Mouse (Mus musculus) lung, embryonic 15.5 days (tissue): ENCODE data around the gene Fhl3. TPM values are rescaled to one million over a fixed set of nuclear protein-coding genes. Genes with fewer than 3 reads are reported as not detected.

Source experiments
- ATAC-seq: fragments of 200-750 bp; cut with Nextera tagmentation; 2 replicates; pipeline ENCODE4 v1.8.0; 2017; ENCODE audit warnings: moderate number of reproducible peaks, borderline replicate concordance; ENCODE audit not compliant: low FRiP score, low TSS enrichment; ENCODE audit errors: extremely low read depth
- H3K27ac ChIP-seq: fragments of 300-500 bp; sonication (generic); 2 replicates; pipeline ENCODE4 v1.5.1; 2015; ENCODE audit warnings: moderate library complexity, mild to moderate bottlenecking, inconsistent platforms
- H3K27me3 ChIP-seq: fragments of 300-500 bp; sonication (generic); 2 replicates; pipeline ENCODE4 v1.6.1; 2015; ENCODE audit warnings: inconsistent platforms
- H3K36me3 ChIP-seq: fragments of 300-500 bp; sonication (generic); 2 replicates; pipeline ENCODE4 v1.6.1; 2015; ENCODE audit warnings: inconsistent platforms
- H3K4me1 ChIP-seq: fragments of 300-500 bp; sonication (generic); 2 replicates; pipeline ENCODE4 v1.6.1; 2015; ENCODE audit warnings: inconsistent platforms
- H3K4me2 ChIP-seq: fragments of 300-500 bp; sonication (generic); 2 replicates; pipeline ENCODE4 v1.6.1; 2015; ENCODE audit warnings: inconsistent platforms, mild to moderate bottlenecking, moderate library complexity
- H3K4me3 ChIP-seq: fragments of 300-500 bp; sonication (generic); 2 replicates; pipeline ENCODE4 v1.5.1; 2015; ENCODE audit warnings: mild to moderate bottlenecking, inconsistent platforms
- H3K9ac ChIP-seq: fragments of 300-500 bp; sonication (generic); 2 replicates; pipeline ENCODE4 v1.6.1; 2015; ENCODE audit warnings: inconsistent platforms
- H3K9me3 ChIP-seq: fragments of 300-500 bp; sonication (generic); 2 replicates; pipeline ENCODE4 v1.6.1; 2016; ENCODE audit warnings: inconsistent platforms
- WGBS: fragments of 180-500 bp; shearing (Covaris S2); methylation state at CpG from one replicate; pipeline ENCODE4 v1.1.7; 2015; 5-methylcytosine and 5-hydroxymethylcytosine counted together
- polyA plus RNA-seq: library from polyadenylated mRNA; unstranded; fragments of >200 nt; fragmentation: Nextera tagmentation; extraction: Ambion mirVana; gene quantifications from 2 replicates; pipeline ENCODE4 v1.2.1, GENCODE M21; 2015

Fhl3 gene
- polyA plus RNA-seq, 1 experiment from 2014 or later: 5.3 TPM

- Histone ChIP-seq H3K27ac (no peak overlapping the region), H3K9me3 (no peaks in the 10 kb centered on the region), H3K9ac (no peak overlapping the region), H3K36me3 (peaks cover 35% of the 10 kb centered on the region), H3K27me3 (no peaks in the 10 kb centered on the region), H3K4me1 (0 out of 2 replicates have a peak, but pooled peaks cover 4% of the 10 kb centered on the region), H3K4me3 (no peak overlapping the region), H3K4me2 (no peak overlapping the region)
- no peak for ATAC-seq
- 49% methylated on average over 8 of the region's 8 CpGs for WGBS
Measured at GRCm38 (mm10) chr4:124685897-124686402, 14.6 kb upstream of the Fhl3 start.

- ATAC-seq: no peak
- 81% methylated on average over 8 of the region's 8 CpGs for whole genome bisulfite sequencing
- Histone ChIP-seq H3K4me1 (peaks cover 25% of the 10 kb centered on the region), H3K27me3 (peaks cover 16% of the 10 kb centered on the region), H3K9ac (no peak overlapping the region), H3K4me3 (no peak overlapping the region), H3K4me2 (no peak overlapping the region), H3K27ac (no peak overlapping the region), H3K9me3 (no peaks in the 10 kb centered on the region), H3K36me3 (no peaks in the 10 kb centered on the region)
Measured at GRCm38 (mm10) chr4:124691455-124691854, 9.0 kb upstream of the Fhl3 start.

- peak overlapping the region; percentile 69 for H3K4me2 ChIP-seq
- peak overlapping the region; percentile 79 for H3K9ac ChIP-seq
- peak overlapping the region; percentile 73 for H3K4me3 ChIP-seq
- H3K9me3 ChIP-seq: no peaks in the 10 kb centered on the region
- WGBS: 38% methylated on average over 3 of the region's 3 CpGs
- no peaks in the 10 kb centered on the region for H3K36me3 ChIP-seq
- peak; percentile 61; the same call in 1 of the 2 replicates for ATAC-seq
- peaks cover 23% of the 10 kb centered on the region for H3K27me3 ChIP-seq
- peak overlapping the region; percentile 67; the same call in 1 of the 2 replicates for H3K27ac ChIP-seq
- peaks cover 25% of the 10 kb centered on the region for H3K4me1 ChIP-seq
Measured at GRCm38 (mm10) chr4:124692416-124692861, 8.1 kb upstream of the Fhl3 start.

GRCm38 (mm10) chr4:124693135-124693894 lies 7.2 kb upstream of the Fhl3 start, which contains the start of gene Utp11:
TSS of gene Utp11 (minus strand) at chr4:124693600.
- Histone ChIP-seq H3K27me3 (peaks cover 23% of the 10 kb centered on the region), H3K36me3 (no peaks in the 10 kb centered on the region), H3K27ac (peak within 1 kb of the TSS; percentile 67), H3K4me3 (peak within 1 kb of the TSS; percentile 73), H3K9ac (peak within 1 kb of the TSS; percentile 79), H3K9me3 (no peaks in the 10 kb centered on the region), H3K4me1 (peaks cover 25% of the 10 kb centered on the region), H3K4me2 (peak within 1 kb of the TSS; percentile 69)
- ATAC-seq: peak; percentile 91
- WGBS: under 1% methylated on average over 43 of the region's 43 CpGs

GRCm38 (mm10) chr4:124694572-124694971 lies 5.9 kb upstream of the Fhl3 start:
- WGBS: 72% methylated on average over 2 of the region's 2 CpGs
- no peaks in the 10 kb centered on the region for H3K36me3 ChIP-seq
- H3K4me2 ChIP-seq: no peak overlapping the region
- H3K4me3 ChIP-seq: no peak overlapping the region
- no peak for ATAC-seq
- peaks cover 25% of the 10 kb centered on the region for H3K4me1 ChIP-seq
- peaks cover 31% of the 10 kb centered on the region for H3K27me3 ChIP-seq
- no peaks in the 10 kb centered on the region for H3K9me3 ChIP-seq
- H3K9ac ChIP-seq: no peak overlapping the region
- no peak overlapping the region for H3K27ac ChIP-seq

- Histone ChIP-seq H3K27me3 (peaks cover 31% of the 10 kb centered on the region), H3K4me3 (no peak overlapping the region), H3K4me1 (peaks cover 32% of the 10 kb centered on the region), H3K27ac (no peak overlapping the region), H3K4me2 (no peak overlapping the region), H3K9ac (no peak overlapping the region), H3K36me3 (no peaks in the 10 kb centered on the region), H3K9me3 (no peaks in the 10 kb centered on the region)
- no peak for ATAC-seq
- 9% methylated on average over 18 of the region's 18 CpGs for WGBS
Measured at GRCm38 (mm10) chr4:124695786-124696516, 4.5 kb upstream of the Fhl3 start.

- Histone ChIP-seq H3K9me3 (no peaks in the 10 kb centered on the region), H3K4me2 (peak overlapping the region; percentile 95), H3K4me3 (peak overlapping the region; percentile 84), H3K27ac (peak overlapping the region; percentile 86), H3K9ac (peak overlapping the region; percentile 92), H3K36me3 (no peaks in the 10 kb centered on the region), H3K4me1 (peaks cover 46% of the 10 kb centered on the region), H3K27me3 (peaks cover 31% of the 10 kb centered on the region)
- no peak for ATAC-seq
- WGBS: 19% methylated on average over 6 of the region's 6 CpGs
Measured at GRCm38 (mm10) chr4:124699791-124700190, 710 bp upstream of the Fhl3 start.

- H3K4me3 ChIP-seq: peak overlapping the region; percentile 84
- H3K27me3 ChIP-seq: peaks cover 17% of the 10 kb centered on the region
- no peaks in the 10 kb centered on the region for H3K36me3 ChIP-seq
- WGBS: 4% methylated on average over 22 of the region's 22 CpGs
- ATAC-seq: peak; percentile 16; the same call in 1 of the 2 replicates
- H3K9ac ChIP-seq: peak overlapping the region; percentile 92
- H3K27ac ChIP-seq: peak overlapping the region; percentile 86
- H3K9me3 ChIP-seq: no peaks in the 10 kb centered on the region
- H3K4me1 ChIP-seq: peaks cover 60% of the 10 kb centered on the region
- peak overlapping the region; percentile 95 for H3K4me2 ChIP-seq
Measured at GRCm38 (mm10) chr4:124701052-124701845, 748 bp downstream of the Fhl3 start.

- peaks cover 60% of the 10 kb centered on the region for H3K4me1 ChIP-seq
- ATAC-seq: no peak
- H3K9me3 ChIP-seq: no peaks in the 10 kb centered on the region
- peaks cover under 1% of the 10 kb centered on the region; the same call in 1 of the 2 replicates for H3K36me3 ChIP-seq
- WGBS: 58% methylated on average over 3 of the region's 5 CpGs
- H3K9ac ChIP-seq: 0 out of 2 replicates have a peak overlapping the region, but pooled peaks have one; percentile 92
- H3K27ac ChIP-seq: peak overlapping the region; percentile 86
- H3K4me3 ChIP-seq: peak overlapping the region; percentile 84
- H3K27me3 ChIP-seq: peaks cover 10% of the 10 kb centered on the region
- peak overlapping the region; percentile 95 for H3K4me2 ChIP-seq
Measured at GRCm38 (mm10) chr4:124701916-124702315, 1.4 kb downstream of the Fhl3 start.

GRCm38 (mm10) chr4:124703406-124703805 lies 2.9 kb downstream of the Fhl3 start:
- peaks cover 69% of the 10 kb centered on the region for H3K4me1 ChIP-seq
- no peak for ATAC-seq
- peaks cover 6% of the 10 kb centered on the region; the same call in 1 of the 2 replicates for H3K36me3 ChIP-seq
- 0 out of 2 replicates have a peak overlapping the region, but pooled peaks have one; percentile 7 for H3K4me3 ChIP-seq
- peak overlapping the region; percentile 13; the same call in 1 of the 2 replicates for H3K9ac ChIP-seq
- WGBS: 13% methylated on average over 2 of the region's 2 CpGs
- H3K9me3 ChIP-seq: no peaks in the 10 kb centered on the region
- H3K27me3 ChIP-seq: peaks cover 8% of the 10 kb centered on the region
- H3K4me2 ChIP-seq: peak overlapping the region; percentile 46
- H3K27ac ChIP-seq: peak overlapping the region; percentile 94
